9 mouse cellular contexts compared by ENCODE assay signal in the genomic region with DNA sequence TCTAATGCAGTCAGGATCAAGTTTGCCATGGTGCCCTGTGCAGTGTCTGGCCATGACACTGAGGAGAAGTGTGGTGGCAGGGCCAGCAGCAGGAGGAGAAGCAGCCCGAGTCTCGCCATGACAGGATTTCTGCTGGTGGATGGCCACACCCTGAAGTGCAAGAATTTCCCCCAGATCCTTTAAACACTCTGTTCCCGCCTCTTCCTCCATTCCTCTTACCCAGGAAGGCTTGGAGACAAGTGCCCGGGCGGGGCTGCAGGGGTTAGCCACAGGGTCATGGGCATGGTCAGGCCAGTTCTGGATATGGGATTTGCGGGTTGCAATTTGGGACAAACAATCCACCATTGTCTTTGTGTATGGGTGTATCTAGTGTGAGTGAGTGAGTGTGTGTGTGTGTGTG. TPM values are rescaled to one million over a fixed set of nuclear protein-coding genes. Genes with fewer than 3 reads are reported as not detected.
DNase-seq lines count a peak whose midpoint lies in the region; ATAC-seq lines count a peak whose summit lies in the region.
"Had no signal": no experiment of that assay in that cellular context is flagged by ENCODE, and none has a peak within 500 bp of the region (broad histone marks: within the 10 kb centered on the region; RNA-seq: fewer than 3 reads in every experiment).

A gene (minus strand): TSS at position 160 of the 400 bp plus-strand sequence.

- no peaks in the 10 kb centered on the region; the same call in 1 of the 2 replicates for H3K27me3 ChIP-seq in embryonic facial prominence, embryonic 15.5 days
- no peaks in the 10 kb centered on the region for H3K27me3 ChIP-seq in embryonic facial prominence, embryonic 10.5 days (replicated peaks; ENCODE audit: low read depth, poor library complexity, severe bottlenecking)
- H3K27me3 ChIP-seq in neural tube, embryonic 13.5 days: peaks cover 3% of the 10 kb centered on the region; the same call in 1 of the 2 replicates
- no peaks in the 10 kb centered on the region for H3K27me3 ChIP-seq in kidney, embryonic 14.5 days (ENCODE audit: control insufficient read depth, insufficient read depth, low read length)
- peaks cover 9% of the 10 kb centered on the region; the same call in 1 of the 2 replicates for H3K27me3 ChIP-seq in neural tube, embryonic 15.5 days (replicated peaks)
- H3K27me3 ChIP-seq: liver, embryonic 13.5 days had no signal

- H3K4me3 ChIP-seq in embryonic facial prominence, embryonic 15.5 days (replicated peaks): no peak within 1 kb of the TSS
- no peak within 1 kb of the TSS for H3K4me3 ChIP-seq in embryonic facial prominence, embryonic 10.5 days
- no peak within 1 kb of the TSS for H3K4me3 ChIP-seq in neural tube, embryonic 13.5 days
- no peak within 1 kb of the TSS for H3K4me3 ChIP-seq in kidney, embryonic 14.5 days (ENCODE audit: low read length)
- H3K4me3 ChIP-seq in neural tube, embryonic 15.5 days (replicated peaks): no peak within 1 kb of the TSS
- H3K4me3 ChIP-seq: liver, embryonic 13.5 days had no signal

- no peak for DNase-seq in embryonic facial prominence, embryonic 10.5 days (ENCODE audit: low spot score)
- DNase-seq in neural tube, embryonic 10.5 days (ENCODE audit: extremely low spot score, low spot score): no peak
- DNase-seq in right cerebral cortex, postnatal 25 days: no peak
- no peak for DNase-seq in urinary bladder, adult 18-20 months (ENCODE audit: low spot score in 2 of 2)
- DNase-seq: liver, embryonic 13.5 days had no signal

- no peaks in the 10 kb centered on the region for H3K9me3 ChIP-seq in embryonic facial prominence, embryonic 15.5 days (replicated peaks)
- H3K9me3 ChIP-seq in embryonic facial prominence, embryonic 10.5 days: no peaks in the 10 kb centered on the region
- H3K9me3 ChIP-seq in neural tube, embryonic 13.5 days: no peaks in the 10 kb centered on the region
- H3K9me3 ChIP-seq in kidney, embryonic 14.5 days (ENCODE audit: control insufficient read depth, low read length): no peaks in the 10 kb centered on the region
- H3K9me3 ChIP-seq in neural tube, embryonic 15.5 days (replicated peaks): no peaks in the 10 kb centered on the region
- H3K9me3 ChIP-seq: liver, embryonic 13.5 days had no signal

- H3K27ac ChIP-seq in embryonic facial prominence, embryonic 15.5 days (replicated peaks): no peak within 1 kb of the TSS
- no peak within 1 kb of the TSS for H3K27ac ChIP-seq in embryonic facial prominence, embryonic 10.5 days (replicated peaks)
- no peak within 1 kb of the TSS for H3K27ac ChIP-seq in neural tube, embryonic 13.5 days (replicated peaks)
- no peak within 1 kb of the TSS for H3K27ac ChIP-seq in kidney, embryonic 14.5 days (ENCODE audit: low read depth, low read length)
- H3K27ac ChIP-seq in neural tube, embryonic 15.5 days (replicated peaks): 0 out of 2 replicates have a peak within 1 kb of the TSS, but pooled peaks have one; percentile 23
- H3K27ac ChIP-seq: liver, embryonic 13.5 days had no signal

- ATAC-seq in embryonic facial prominence, embryonic 15.5 days (ENCODE audit: insufficient number of reproducible peaks, low FRiP score, low TSS enrichment, low read depth): no peak
- no peak for ATAC-seq in neural tube, embryonic 13.5 days (ENCODE audit: low read depth)
- ATAC-seq in kidney, embryonic 14.5 days (ENCODE audit: low FRiP score, low TSS enrichment): peak; percentile 39; the same call in 1 of the 2 replicates
- no peak for ATAC-seq in neural tube, embryonic 15.5 days (ENCODE audit: low FRiP score)

- 62% methylated on average over 6 of the region's 6 CpGs for WGBS in embryonic facial prominence, embryonic 15.5 days
- 71% methylated on average over 6 of the region's 6 CpGs for WGBS in embryonic facial prominence, embryonic 10.5 days
- WGBS in neural tube, embryonic 13.5 days: 73% methylated on average over 6 of the region's 6 CpGs
- WGBS in kidney, embryonic 14.5 days: 62% methylated on average over 6 of the region's 6 CpGs
- WGBS in neural tube, embryonic 15.5 days: 81% methylated on average over 6 of the region's 6 CpGs

- no peaks in the 10 kb centered on the region for H3K36me3 ChIP-seq in embryonic facial prominence, embryonic 15.5 days
- no peaks in the 10 kb centered on the region for H3K36me3 ChIP-seq in embryonic facial prominence, embryonic 10.5 days (replicated peaks)
- no peaks in the 10 kb centered on the region for H3K36me3 ChIP-seq in neural tube, embryonic 13.5 days
- H3K36me3 ChIP-seq in kidney, embryonic 14.5 days (ENCODE audit: control insufficient read depth, insufficient read depth, low read length): no peaks in the 10 kb centered on the region
- no peaks in the 10 kb centered on the region for H3K36me3 ChIP-seq in neural tube, embryonic 15.5 days
- H3K36me3 ChIP-seq: liver, embryonic 13.5 days had no signal

- H3K9ac ChIP-seq in embryonic facial prominence, embryonic 15.5 days: no peak within 1 kb of the TSS
- H3K9ac ChIP-seq in neural tube, embryonic 13.5 days: no peak within 1 kb of the TSS
- no peak within 1 kb of the TSS for H3K9ac ChIP-seq in kidney, embryonic 14.5 days (ENCODE audit: low read depth, low read length)
- H3K9ac ChIP-seq in neural tube, embryonic 15.5 days (replicated peaks): no peak within 1 kb of the TSS
- H3K9ac ChIP-seq: liver, embryonic 13.5 days had no signal

- no peaks in the 10 kb centered on the region for H3K4me1 ChIP-seq in embryonic facial prominence, embryonic 15.5 days
- H3K4me1 ChIP-seq in embryonic facial prominence, embryonic 10.5 days: no peaks in the 10 kb centered on the region
- H3K4me1 ChIP-seq in neural tube, embryonic 13.5 days (replicated peaks): no peaks in the 10 kb centered on the region
- no peaks in the 10 kb centered on the region for H3K4me1 ChIP-seq in kidney, embryonic 14.5 days (ENCODE audit: control insufficient read depth, insufficient read depth, low read length)
- no peaks in the 10 kb centered on the region for H3K4me1 ChIP-seq in neural tube, embryonic 15.5 days
- H3K4me1 ChIP-seq: liver, embryonic 13.5 days had no signal

- H3K4me2 ChIP-seq in embryonic facial prominence, embryonic 15.5 days (replicated peaks): no peak within 1 kb of the TSS
- no peak within 1 kb of the TSS for H3K4me2 ChIP-seq in neural tube, embryonic 13.5 days
- H3K4me2 ChIP-seq in kidney, embryonic 14.5 days (replicated peaks; ENCODE audit: low read depth, low read length): no peak within 1 kb of the TSS
- 0 out of 2 replicates have a peak within 1 kb of the TSS, but pooled peaks have one; percentile 15 for H3K4me2 ChIP-seq in neural tube, embryonic 15.5 days
- H3K4me2 ChIP-seq: liver, embryonic 13.5 days had no signal

RNA-seq across cellular contexts. Expression of the gene that starts here (rescaled TPM):
- polyA plus RNA-seq in embryonic facial prominence, embryonic 15.5 days (2015; fragmentation: Nextera tagmentation; extraction: Ambion mirVana): 9.0 and 12.0 TPM in 2 replicates
- polyA plus RNA-seq in embryonic facial prominence, embryonic 10.5 days (2016; fragmentation: Nextera tagmentation; extraction: Ambion mirVana): 0.93 and 1.3 TPM in 2 replicates
- 9.9 and 10.9 TPM in 2 replicates for polyA plus RNA-seq in neural tube, embryonic 13.5 days (2015; fragmentation: Nextera tagmentation; extraction: Ambion mirVana)
- 3.5 and 4.2 TPM in 2 replicates for polyA plus RNA-seq in kidney, embryonic 14.5 days (2014; fragmentation: Nextera tagmentation; extraction: Ambion mirVana)
- 13.6 and 13.9 TPM in 2 replicates for polyA plus RNA-seq in neural tube, embryonic 15.5 days (2015; fragmentation: Nextera tagmentation; extraction: Ambion mirVana)
